Mouse (Mus musculus) spleen, adult 12 weeks (tissue): Measurements from ENCODE around the gene Arid3b.
A peak's percentile ranks its signal among the peaks of the same experiment; 100 is the strongest.

Experiments used
- DNase-seq: peaks from one replicate; pipeline ENCODE4 v3.0.0; 2022; ENCODE audit warnings: low spot score

The Arid3b gene

DNA sequence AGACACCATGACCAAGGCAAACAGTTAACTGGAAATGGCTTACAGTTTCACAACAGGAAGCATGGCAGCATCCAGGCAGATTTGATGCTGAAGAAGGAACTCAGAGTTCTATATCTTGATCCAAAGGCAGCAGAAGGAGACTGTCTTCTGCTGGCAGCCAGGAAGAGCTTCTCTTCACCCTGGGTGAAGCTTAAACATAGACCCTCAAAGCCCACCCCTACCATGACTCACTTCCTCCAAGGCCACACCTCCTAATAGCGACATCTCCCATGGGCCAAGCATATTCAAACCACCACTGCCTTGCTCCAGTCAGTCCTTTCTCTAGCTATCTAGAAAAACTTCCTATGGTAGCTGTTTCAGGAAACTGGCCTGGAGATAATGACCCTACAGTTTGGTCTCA, 89.5 kb downstream of the Arid3b start:
- no peak for DNase-seq

DNA sequence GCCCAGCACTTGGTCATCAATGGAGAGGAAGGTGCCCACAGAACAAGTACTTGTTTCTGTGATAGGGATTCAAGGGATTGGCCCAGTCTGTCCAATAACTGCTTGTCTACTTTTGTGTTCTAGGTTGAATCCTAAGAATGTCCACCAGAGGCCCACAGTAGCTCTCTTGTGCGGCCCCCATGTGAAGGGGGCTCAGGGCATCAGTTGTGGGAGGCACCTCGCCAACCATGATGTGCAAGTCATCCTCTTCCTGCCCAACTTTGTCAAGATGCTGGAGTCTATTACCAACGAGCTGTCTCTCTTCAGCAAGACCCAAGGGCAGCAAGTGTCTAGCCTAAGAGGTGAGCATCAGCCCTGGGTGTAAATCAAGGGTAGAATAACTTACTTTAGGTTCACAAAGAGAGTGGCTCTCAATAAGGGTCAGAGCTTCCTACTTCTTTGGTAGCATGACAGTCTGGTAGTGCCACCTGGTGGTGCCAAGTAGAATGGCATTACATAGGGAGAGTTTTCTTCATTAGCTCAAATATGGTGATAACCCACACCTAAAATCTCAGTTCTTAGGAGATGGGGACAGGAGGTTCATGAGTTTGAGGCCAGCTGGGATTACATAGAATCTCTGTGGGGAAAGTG, 92.0 kb downstream of the Arid3b start:
- peak; percentile 37 for DNase-seq
